Mouse (Mus musculus): ENCODE results near the gene Rapgef1.
"Not testable (repeated sequence)": the region's sequence is repeated elsewhere in the genome, so short reads cannot be mapped to it uniquely, and the experiment has no call there.

Gene Rapgef1

GRCm38 (mm10) chr2:29623247-29624090 lies 3.9 kb downstream of the Rapgef1 start:
- DNase-seq (ENCODE audit: low spot score in 2 of 2) = no peak

- DNase-seq (ENCODE audit: low spot score in 2 of 2) = peak; percentile 86
Measured at GRCm38 (mm10) chr2:29624091-29624608, 4.6 kb downstream of the Rapgef1 start.

- DNase-seq (ENCODE audit: low spot score in 2 of 2) = peak; percentile 83 to 85
Measured at GRCm38 (mm10) chr2:29624739-29625138, 5.2 kb downstream of the Rapgef1 start.

GRCm38 (mm10) chr2:29625573-29626200 lies 6.2 kb downstream of the Rapgef1 start:
- DNase-seq (ENCODE audit: low spot score in 2 of 2) = no peak

GRCm38 (mm10) chr2:29627337-29627736 lies 7.8 kb downstream of the Rapgef1 start:
- DNase-seq (ENCODE audit: low spot score in 2 of 2) = no peak

GRCm38 (mm10) chr2:29628186-29628585 lies 8.7 kb downstream of the Rapgef1 start:
- DNase-seq (ENCODE audit: low spot score in 2 of 2) = no peak

- DNase-seq (ENCODE audit: low spot score in 2 of 2) = no peak
Measured at GRCm38 (mm10) chr2:29628763-29629181, 9.3 kb downstream of the Rapgef1 start.

- peak; percentile 38 to 52 for DNase-seq (ENCODE audit: low spot score in 2 of 2)
Measured at GRCm38 (mm10) chr2:29629311-29629710, 9.8 kb downstream of the Rapgef1 start.

GRCm38 (mm10) chr2:29630141-29630771 lies 10.7 kb downstream of the Rapgef1 start:
- DNase-seq (ENCODE audit: low spot score in 2 of 2) = no peak

GRCm38 (mm10) chr2:29631020-29631419 lies 11.5 kb downstream of the Rapgef1 start:
- DNase-seq (ENCODE audit: low spot score in 2 of 2) = no peak

GRCm38 (mm10) chr2:29631564-29632167 lies 12.1 kb downstream of the Rapgef1 start:
- DNase-seq (ENCODE audit: low spot score in 2 of 2) = not testable (repeated sequence)

- DNase-seq (ENCODE audit: low spot score in 2 of 2) = peak; percentile 59 to 64
Measured at GRCm38 (mm10) chr2:29632168-29632662, 12.7 kb downstream of the Rapgef1 start.

- peak in 1 of 2 experiments; percentile 26 for DNase-seq (ENCODE audit: low spot score in 2 of 2)
Measured at GRCm38 (mm10) chr2:29633101-29633554, 13.6 kb downstream of the Rapgef1 start.

- no peak for DNase-seq (ENCODE audit: low spot score in 2 of 2)
Measured at GRCm38 (mm10) chr2:29633782-29634181, 14.3 kb downstream of the Rapgef1 start.

GRCm38 (mm10) chr2:29634541-29634940 lies 15.0 kb downstream of the Rapgef1 start:
- no peak for DNase-seq (ENCODE audit: low spot score in 2 of 2)

- no peak for DNase-seq (ENCODE audit: low spot score in 2 of 2)
Measured at GRCm38 (mm10) chr2:29635966-29636507, 16.5 kb downstream of the Rapgef1 start.

- DNase-seq (ENCODE audit: low spot score in 2 of 2) = peak in 1 of 2 experiments; percentile 1
Measured at GRCm38 (mm10) chr2:29637528-29637927, 18.0 kb downstream of the Rapgef1 start.

GRCm38 (mm10) chr2:29639377-29639776 lies 19.9 kb downstream of the Rapgef1 start:
- DNase-seq (ENCODE audit: low spot score in 2 of 2) = no peak

- DNase-seq (ENCODE audit: low spot score in 2 of 2) = peak; percentile 45 to 49
Measured at GRCm38 (mm10) chr2:29639953-29640743, 20.6 kb downstream of the Rapgef1 start.

- DNase-seq (ENCODE audit: low spot score in 2 of 2) = no peak
Measured at GRCm38 (mm10) chr2:29641707-29642106, 22.2 kb downstream of the Rapgef1 start.

Measured in spleen, postnatal 36 days (tissue).